Mouse (Mus musculus) intestine, embryonic 14.5 days (tissue): ENCODE data around the gene Sfn. TPM values are rescaled to one million over a fixed set of nuclear protein-coding genes. Genes with fewer than 3 reads are reported as not detected.

Experiments
- ATAC-seq: fragments of 200-750 bp; cut with Nextera tagmentation; replicated peaks from 2 replicates; pipeline ENCODE4 v1.8.0; 2017; ENCODE audit warnings: low read depth, moderate number of reproducible peaks, moderate TSS enrichment, moderate library complexity; ENCODE audit not compliant: low FRiP score, low TSS enrichment
- DNase-seq: peaks from one replicate; pipeline ENCODE4 v3.0.0-alpha.2; 2018; ENCODE audit warnings: low spot score
- H3K27ac ChIP-seq: fragments of 300-500 bp; sonication (generic); 2 replicates; pipeline ENCODE4 v1.5.1; 2014; ENCODE audit warnings: low read depth, mild to moderate bottlenecking, control low read depth
- H3K27me3 ChIP-seq: fragments of 300-500 bp; sonication (generic); replicated peaks from 2 replicates; pipeline ENCODE4 v1.6.1; 2014; ENCODE audit warnings: low read length, control low read depth; ENCODE audit not compliant: control insufficient read depth, insufficient read depth
- H3K36me3 ChIP-seq: fragments of 300-500 bp; sonication (generic); 2 replicates; pipeline ENCODE4 v1.6.1; 2014; ENCODE audit warnings: low read length, control low read depth; ENCODE audit not compliant: control insufficient read depth, insufficient read depth
- H3K4me1 ChIP-seq: fragments of 300-500 bp; sonication (generic); replicated peaks from 2 replicates; pipeline ENCODE4 v1.6.1; 2014; ENCODE audit warnings: low read length, control low read depth, mixed read lengths; ENCODE audit not compliant: control insufficient read depth, insufficient read depth
- H3K4me2 ChIP-seq: fragments of 300-500 bp; sonication (generic); 2 replicates; pipeline ENCODE4 v1.6.1; 2014; ENCODE audit warnings: low read length
- H3K4me3 ChIP-seq: fragments of 300-500 bp; sonication (generic); 2 replicates; pipeline ENCODE4 v1.5.1; 2014; ENCODE audit warnings: low read depth, low read length, control low read depth, mixed read lengths
- H3K9ac ChIP-seq: fragments of 300-500 bp; sonication (generic); 2 replicates; pipeline ENCODE4 v1.6.1; 2014; ENCODE audit warnings: mild to moderate bottlenecking, low read length
- H3K9me3 ChIP-seq: fragments of 300-500 bp; sonication (generic); 2 replicates; pipeline ENCODE4 v1.6.1; 2016; ENCODE audit warnings: low read length, control low read depth; ENCODE audit not compliant: control insufficient read depth
- WGBS: fragments of 180-500 bp; shearing (Covaris S2); extraction: QIAGEN DNeasy Blood & Tissue Kit; methylation state at CpG from one replicate; pipeline ENCODE4 v1.1.7; 2014; 5-methylcytosine and 5-hydroxymethylcytosine counted together
- polyA plus RNA-seq: library from polyadenylated mRNA; unstranded; fragments of >200 nt; fragmentation: Nextera tagmentation; extraction: Ambion mirVana; gene quantifications from 2 replicates; pipeline ENCODE4 v1.2.1, GENCODE M21; 2014

The Sfn gene
- polyA plus RNA-seq, 1 experiment from 2014 or later, result 42.7 TPM

GRCm38 (mm10) chr4:133563123-133563571 lies 38.8 kb downstream of the Sfn start:
- H3K27ac ChIP-seq, result no peak overlapping the region

GRCm38 (mm10) chr4:133561622-133562021 lies 40.3 kb downstream of the Sfn start:
- no peak for DNase-seq
- H3K4me2 ChIP-seq, result no peak overlapping the region
- WGBS, result 54% methylated on average over 4 of the region's 4 CpGs
- no peak for ATAC-seq
- no peak overlapping the region for H3K4me3 ChIP-seq
- no peaks in the 10 kb centered on the region for H3K9me3 ChIP-seq
- H3K27me3 ChIP-seq, result no peaks in the 10 kb centered on the region
- no peak overlapping the region for H3K27ac ChIP-seq
- H3K4me1 ChIP-seq, result no peaks in the 10 kb centered on the region
- H3K36me3 ChIP-seq, result no peaks in the 10 kb centered on the region
- H3K9ac ChIP-seq, result no peak overlapping the region

More at GRCm38 (mm10) chr4:133563123-133563571, 38.8 kb downstream of the Sfn start:
- no peaks in the 10 kb centered on the region for H3K27me3 ChIP-seq
- H3K9me3 ChIP-seq, result no peaks in the 10 kb centered on the region
- H3K9ac ChIP-seq, result no peak overlapping the region
- H3K4me1 ChIP-seq, result no peaks in the 10 kb centered on the region
- no peak overlapping the region for H3K4me3 ChIP-seq
- ATAC-seq (no peak), DNase-seq (no peak)
- H3K4me2 ChIP-seq, result no peak overlapping the region
- 80% methylated on average over 11 of the region's 11 CpGs for WGBS
- H3K36me3 ChIP-seq, result no peaks in the 10 kb centered on the region

- Histone ChIP-seq H3K4me1 (no peaks in the 10 kb centered on the region), H3K9ac (no peak overlapping the region), H3K27me3 (no peaks in the 10 kb centered on the region), H3K36me3 (no peaks in the 10 kb centered on the region), H3K4me2 (no peak overlapping the region), H3K4me3 (no peak overlapping the region), H3K27ac (no peak overlapping the region), H3K9me3 (no peaks in the 10 kb centered on the region)
- WGBS, result 66% methylated on average over 4 of the region's 4 CpGs
- no peak for DNase-seq
- no peak for ATAC-seq
These were observed 42.1 kb downstream of the Sfn start for GRCm38 (mm10) chr4:133559846-133560245.

GRCm38 (mm10) chr4:133557041-133557717 lies 44.8 kb downstream of the Sfn start:
- Histone ChIP-seq H3K4me2 (no peak overlapping the region), H3K36me3 (no peaks in the 10 kb centered on the region), H3K4me1 (no peaks in the 10 kb centered on the region), H3K27ac (no peak overlapping the region), H3K9ac (no peak overlapping the region), H3K9me3 (no peaks in the 10 kb centered on the region), H3K4me3 (no peak overlapping the region), H3K27me3 (no peaks in the 10 kb centered on the region)
- 28% methylated on average over 10 of the region's 10 CpGs for WGBS
- ATAC-seq (peak; percentile 18; the same call in 1 of the 2 replicates), DNase-seq (no peak)

GRCm38 (mm10) chr4:133553448-133554330 lies 48.3 kb downstream of the Sfn start:
- H3K9me3 ChIP-seq, result no peaks in the 10 kb centered on the region
- no peak for ATAC-seq

GRCm38 (mm10) chr4:133552768-133553447 lies 49.1 kb downstream of the Sfn start, which contains the start of gene Nr0b2:
Gene Nr0b2 (plus strand): TSS chr4:133553376.
- no peaks in the 10 kb centered on the region for H3K4me1 ChIP-seq
- no peak within 1 kb of the TSS for H3K4me3 ChIP-seq
- H3K4me2 ChIP-seq, result peak within 1 kb of the TSS; percentile 1; the same call in 1 of the 2 replicates
- H3K9ac ChIP-seq, result no peak within 1 kb of the TSS
- H3K36me3 ChIP-seq, result no peaks in the 10 kb centered on the region
- 53% methylated on average over 10 of the region's 10 CpGs for WGBS
- H3K9me3 ChIP-seq, result no peaks in the 10 kb centered on the region
- no peaks in the 10 kb centered on the region for H3K27me3 ChIP-seq
- DNase-seq, result no peak
- ATAC-seq, result no peak; the same call in 1 of the 2 replicates
- H3K27ac ChIP-seq, result peak within 1 kb of the TSS; percentile 22; the same call in 1 of the 2 replicates

More at GRCm38 (mm10) chr4:133553448-133554330, 48.3 kb downstream of the Sfn start:
- no peaks in the 10 kb centered on the region for H3K36me3 ChIP-seq
- no peak overlapping the region for H3K9ac ChIP-seq
- no peaks in the 10 kb centered on the region for H3K4me1 ChIP-seq
- no peak overlapping the region for H3K4me3 ChIP-seq
- no peak overlapping the region for H3K27ac ChIP-seq
- H3K4me2 ChIP-seq, result peak overlapping the region; percentile 1; the same call in 1 of the 2 replicates
- 74% methylated on average over 19 of the region's 19 CpGs for WGBS
- H3K27me3 ChIP-seq, result no peaks in the 10 kb centered on the region
- no peak for DNase-seq

- 89% methylated on average over 1 of the region's 1 CpGs for WGBS
- H3K4me3 ChIP-seq, result no peak overlapping the region
- H3K27me3 ChIP-seq, result no peaks in the 10 kb centered on the region
- no peak overlapping the region for H3K4me2 ChIP-seq
- no peaks in the 10 kb centered on the region for H3K4me1 ChIP-seq
- DNase-seq (no peak), ATAC-seq (no peak)
- H3K9me3 ChIP-seq, result no peaks in the 10 kb centered on the region
- H3K9ac ChIP-seq, result no peak overlapping the region
- H3K36me3 ChIP-seq, result no peaks in the 10 kb centered on the region
- no peak overlapping the region for H3K27ac ChIP-seq
These were observed 49.9 kb downstream of the Sfn start for GRCm38 (mm10) chr4:133552029-133552428.
